Mouse (Mus musculus) cortical plate, adult 2 months (tissue): ENCODE results near the gene Arid1b.

Experiments used
- CTCF ChIP-seq: fragments of 200-500 bp; IDR thresholded peaks from 2 replicates; pipeline ENCODE4 v1.5.1; 2011; ENCODE audit warnings: mild to moderate bottlenecking, control low read depth, low read length; ENCODE audit not compliant: insufficient read depth; ENCODE audit errors: extremely low read depth
- POLR2A ChIP-seq: fragments of 200-500 bp; IDR thresholded peaks from 2 replicates; pipeline ENCODE4 v1.6.1; 2011; ENCODE audit warnings: mild to moderate bottlenecking, low read length, control low read depth; ENCODE audit not compliant: insufficient read depth; ENCODE audit errors: extremely low read depth

- TF ChIP-seq POLR2A, result no peak
- no peak for TF ChIP-seq CTCF
These were observed 14.0 kb upstream of the Arid1b start for GRCm38 (mm10) chr17:4980151-4980550.
